Mouse (Mus musculus) adrenal gland, postnatal 25 days (tissue): ENCODE measurements around the gene 2010109A12Rik. TPM values are rescaled to one million over a fixed set of nuclear protein-coding genes. Genes with fewer than 3 reads are reported as not detected.

ENCODE experiments used
- DNase-seq: peaks from one replicate; pipeline ENCODE4 v3.0.0; 2021; ENCODE audit warnings: mixed read lengths
- total RNA-seq: library from RNA; stranded (reverse); gene quantifications from 2 replicates; pipeline ENCODE4 v1.2.3, GENCODE M21; 2021

Gene 2010109A12Rik
- total RNA-seq, 1 experiment from 2014 or later = 0.94 TPM

DNA sequence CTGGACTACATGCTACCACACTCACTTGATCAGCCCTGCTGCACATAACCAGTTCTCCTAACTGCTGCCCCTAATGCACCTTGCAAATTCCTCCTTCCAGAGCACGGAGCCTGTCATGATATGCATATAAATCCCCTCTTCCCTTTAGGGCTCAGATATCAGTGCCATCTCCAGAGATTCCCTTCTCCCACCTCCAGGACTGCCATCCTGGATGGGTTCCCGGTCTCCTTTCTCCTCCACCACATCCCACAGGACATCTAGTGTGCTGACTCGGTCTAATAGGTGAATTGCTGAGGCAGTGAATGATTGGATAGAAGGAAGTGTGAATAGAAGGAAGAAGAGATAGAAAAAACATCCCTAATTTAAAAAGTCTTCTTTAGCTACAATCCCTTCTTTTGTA lies 25.4 kb downstream of the 2010109A12Rik start:
- no peak for DNase-seq

DNA sequence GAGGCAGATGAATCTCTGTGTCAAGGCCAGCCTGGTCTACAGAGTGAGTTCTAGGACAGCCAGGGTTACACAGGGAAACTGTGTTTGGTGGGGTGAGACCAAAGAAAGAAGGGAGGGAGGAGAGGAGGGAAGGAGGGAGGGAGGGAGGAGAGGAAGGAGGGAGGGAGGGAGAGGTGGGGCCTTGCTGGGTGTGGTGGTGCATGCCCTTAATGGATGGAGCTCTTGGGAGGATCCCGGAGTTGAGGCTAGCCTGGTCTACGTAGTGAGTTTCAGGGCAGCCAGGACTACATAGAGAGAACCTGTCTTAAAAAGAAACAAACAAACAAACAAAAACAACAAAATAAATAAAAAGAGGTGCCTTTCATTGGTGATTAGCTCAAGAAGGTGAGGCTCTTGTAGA lies 26.5 kb downstream of the 2010109A12Rik start:
- DNase-seq = no peak

DNA sequence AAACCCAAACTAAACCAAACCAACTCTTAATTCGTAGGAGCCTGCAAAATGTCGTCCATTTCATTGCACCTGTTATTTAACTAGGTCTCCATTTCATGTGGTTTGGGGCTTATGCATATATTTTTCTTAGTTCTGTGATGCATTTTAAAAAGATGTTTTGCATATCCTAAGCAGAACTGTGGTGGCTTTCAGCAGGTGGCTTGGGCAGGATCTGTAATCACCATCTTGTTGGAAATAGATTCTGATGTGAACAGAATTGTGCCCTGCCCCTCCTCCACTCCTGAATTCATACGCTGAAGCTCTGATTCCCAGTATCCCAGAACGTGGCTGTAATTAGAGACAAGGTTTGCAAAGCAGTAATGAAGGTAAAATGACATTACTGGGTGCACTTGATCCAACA lies 27.8 kb downstream of the 2010109A12Rik start:
- DNase-seq = no peak

DNA sequence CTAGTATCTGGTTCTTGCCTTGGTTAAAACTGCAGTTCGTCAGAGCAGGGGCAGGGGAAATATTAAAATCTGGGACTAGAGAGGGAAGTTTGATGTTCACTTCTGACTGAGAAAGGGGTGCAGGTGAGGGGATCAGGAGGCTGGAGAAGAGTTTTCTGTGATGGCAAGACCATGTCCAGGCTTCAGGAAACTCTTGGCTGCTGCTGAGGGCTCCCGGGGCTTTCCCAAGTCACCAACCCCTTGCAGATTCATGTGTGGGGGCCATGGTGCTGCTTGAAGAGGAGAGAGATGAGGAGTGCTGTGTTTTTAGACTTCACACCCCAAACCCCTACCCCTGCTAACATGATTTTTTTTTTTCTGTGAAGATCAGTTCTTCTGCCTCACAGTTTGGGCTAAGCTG lies 28.3 kb downstream of the 2010109A12Rik start:
- no peak for DNase-seq

DNA sequence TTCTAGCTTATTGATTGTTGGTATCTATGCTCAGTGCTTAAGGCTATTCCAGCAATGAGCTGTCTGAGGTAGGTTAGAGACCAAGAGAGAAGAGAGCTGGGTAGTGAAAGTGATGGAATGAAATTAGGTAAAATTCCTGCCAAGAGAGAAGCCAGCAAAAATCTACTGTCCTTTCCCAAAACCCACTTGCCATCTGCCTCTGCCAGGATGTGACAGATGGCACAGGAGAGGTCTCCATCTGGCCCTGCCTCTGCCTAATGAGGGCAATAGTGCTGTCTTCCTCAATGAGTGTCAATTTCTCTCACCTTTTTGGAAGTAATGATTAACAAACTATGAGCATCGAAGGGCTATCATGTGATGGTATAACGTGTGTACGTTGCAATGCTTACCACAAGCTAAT lies 29.6 kb downstream of the 2010109A12Rik start:
- DNase-seq = no peak

DNA sequence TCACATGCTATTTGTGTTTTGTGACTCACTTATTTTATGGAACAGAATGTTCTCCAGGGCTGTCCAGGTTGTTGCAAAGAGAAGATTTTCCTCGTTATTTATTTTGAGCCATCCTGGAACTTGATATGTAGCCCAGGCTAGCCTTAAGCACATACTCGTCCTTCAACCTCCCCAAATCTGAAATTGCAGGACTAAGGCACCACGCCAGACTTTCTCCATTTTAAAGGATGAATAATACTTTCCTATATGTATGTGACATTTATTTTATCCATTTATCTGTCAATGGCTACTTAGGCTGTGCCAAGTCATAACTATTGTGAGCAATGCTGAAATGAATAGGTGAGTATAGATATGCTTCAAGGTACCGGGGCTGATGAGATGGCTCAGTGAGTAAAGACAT lies 30.2 kb downstream of the 2010109A12Rik start:
- no peak for DNase-seq

DNA sequence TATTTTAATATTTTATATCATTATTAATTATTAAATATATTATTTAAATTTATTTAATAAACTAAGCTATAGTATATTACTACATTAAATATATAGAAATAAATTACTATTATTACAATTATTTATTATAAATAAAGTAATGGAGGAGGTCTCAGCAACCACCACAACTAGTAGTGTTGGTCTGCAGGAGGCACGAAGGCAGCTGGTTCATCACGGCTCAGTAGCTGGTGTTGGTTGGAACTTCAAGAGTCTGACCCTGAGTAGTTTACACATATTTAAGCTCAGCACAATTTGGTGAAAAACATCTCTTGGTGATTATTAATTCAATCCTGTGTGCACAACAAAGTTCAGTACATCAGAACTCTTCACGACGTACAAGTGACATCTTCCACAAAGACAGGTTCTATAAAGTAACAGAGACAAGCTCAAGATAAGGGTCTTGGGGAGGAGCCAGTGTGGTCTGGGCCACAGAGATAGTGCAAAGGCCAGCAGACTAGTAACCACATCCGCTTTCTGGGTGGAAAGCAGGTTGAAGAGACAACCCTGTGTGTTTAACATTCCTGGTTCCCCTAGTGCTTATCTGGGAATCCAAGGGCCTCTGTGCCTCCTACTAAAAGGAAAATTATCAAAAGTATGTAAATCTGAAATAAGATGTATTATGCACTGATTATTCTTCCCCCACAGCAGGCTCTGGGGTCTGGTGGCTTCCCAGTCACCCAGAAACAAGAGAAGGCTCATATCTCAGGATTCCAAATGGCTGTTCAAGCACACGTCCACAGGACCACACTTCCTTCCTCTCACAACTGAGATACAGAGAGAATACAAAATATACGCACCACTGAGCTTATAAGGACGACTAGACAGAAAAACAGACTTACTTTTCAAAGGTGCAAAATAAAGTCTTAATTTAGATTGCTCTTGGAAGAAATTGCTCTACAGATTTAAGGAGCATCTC lies 33.5 kb downstream of the 2010109A12Rik start:
- no peak for DNase-seq

DNA sequence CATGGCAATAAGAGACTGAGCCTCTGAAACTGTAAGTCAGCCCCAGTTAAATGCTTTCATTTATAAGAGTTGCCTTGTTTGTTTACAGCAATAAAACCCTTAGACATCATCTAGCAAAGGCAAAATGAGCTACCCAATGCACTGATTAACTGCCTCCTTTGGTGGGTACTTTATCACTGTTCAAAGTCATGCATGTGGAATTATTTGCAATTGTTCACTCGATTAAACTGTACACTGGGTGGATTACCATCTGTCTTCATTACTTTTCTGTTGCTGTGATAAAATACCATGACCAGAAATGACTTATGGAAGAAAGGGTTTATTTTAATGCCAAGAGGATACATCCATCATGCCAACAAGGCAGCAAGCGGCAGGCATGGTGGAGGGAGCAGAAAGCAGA lies 39.0 kb downstream of the 2010109A12Rik start:
- DNase-seq = no peak

DNA sequence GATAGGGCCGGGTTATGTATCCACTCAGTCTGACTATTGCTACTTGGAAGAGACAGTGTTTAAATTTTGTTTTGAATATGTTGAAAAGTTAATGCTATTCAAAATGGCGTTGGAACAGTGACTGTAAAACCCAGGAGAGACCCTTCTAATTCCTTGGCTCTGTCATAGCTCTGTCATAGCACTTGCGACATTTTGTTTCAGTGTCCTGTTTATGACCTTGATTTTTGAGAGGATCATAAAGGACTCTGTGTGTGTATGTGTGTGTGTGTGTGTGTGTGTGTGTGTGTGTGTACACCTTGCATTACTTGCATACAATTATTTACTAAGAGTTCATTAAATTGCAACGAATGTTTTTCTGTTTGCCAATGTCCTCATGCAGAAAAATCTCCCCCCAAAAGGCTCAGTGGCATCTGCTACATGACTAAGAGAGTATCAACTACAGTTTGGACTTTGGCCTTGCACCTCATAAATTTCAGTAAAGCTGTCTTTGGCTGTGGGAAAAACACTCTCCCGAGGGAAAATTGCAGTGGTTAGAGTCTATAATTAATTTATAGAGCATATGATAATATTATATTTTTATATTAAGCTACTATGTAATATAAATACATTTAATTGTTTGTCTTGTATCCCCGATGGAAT lies 43.7 kb downstream of the 2010109A12Rik start:
- no peak for DNase-seq

DNA sequence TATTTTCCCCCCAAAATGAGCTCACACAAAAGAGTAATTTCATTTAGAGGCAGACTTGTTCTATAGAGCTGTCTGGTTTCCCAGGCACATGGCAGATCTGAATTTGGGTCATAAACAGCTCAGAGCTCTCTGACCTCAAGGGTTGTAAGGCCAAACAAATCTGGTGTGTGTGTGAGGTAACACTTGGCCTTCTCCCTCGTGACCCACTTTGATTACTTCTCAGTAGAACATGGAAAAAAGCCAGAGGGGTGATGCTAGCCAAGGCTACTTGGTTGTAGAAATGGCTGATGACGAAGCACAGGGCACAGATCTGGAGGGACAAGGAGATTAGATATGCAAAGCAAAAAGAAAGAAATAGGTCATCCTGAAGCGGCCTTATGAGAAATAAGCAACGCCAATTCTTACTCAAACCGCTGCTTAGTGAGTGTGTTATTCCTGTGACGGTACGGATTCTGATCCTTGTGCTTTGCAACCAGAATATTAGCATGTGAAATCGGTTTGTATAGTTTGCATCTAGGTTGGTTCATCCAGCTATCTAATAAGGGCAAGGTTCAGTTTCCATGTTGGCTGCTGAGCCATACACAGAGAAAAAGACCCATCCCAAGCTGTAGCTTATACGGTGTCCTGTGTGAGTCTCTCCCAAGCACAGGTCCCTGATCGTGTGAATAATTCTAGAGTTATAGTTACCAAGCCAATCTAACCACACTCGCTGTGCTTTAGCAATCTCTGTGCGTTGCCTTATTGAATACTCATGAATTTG lies 44.9 kb downstream of the 2010109A12Rik start:
- peak; percentile 41 for DNase-seq

DNA sequence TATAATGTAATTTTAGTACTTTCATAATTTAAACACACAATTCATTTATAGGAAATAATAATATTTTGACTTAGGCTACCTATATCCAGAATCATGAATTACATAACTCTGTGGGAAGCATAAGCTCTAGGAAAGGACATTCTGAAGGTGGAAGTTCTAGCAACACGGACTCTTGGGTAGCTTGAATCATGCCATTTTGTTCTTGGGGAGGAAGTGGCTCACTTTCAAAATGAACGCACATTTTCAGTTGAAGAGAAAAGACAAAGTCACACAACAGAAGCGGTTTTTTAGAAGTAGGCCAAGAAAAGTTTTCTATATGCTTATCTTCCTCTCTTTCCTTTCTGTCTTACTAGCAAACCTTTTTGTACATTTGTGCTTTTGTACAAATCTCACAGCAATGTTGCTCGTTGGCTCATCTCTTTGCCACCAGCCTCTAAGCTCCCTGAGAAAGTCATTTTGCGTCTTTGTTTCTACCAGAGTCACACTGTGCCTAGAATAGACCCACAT lies 49.5 kb downstream of the 2010109A12Rik start:
- DNase-seq = no peak

DNA sequence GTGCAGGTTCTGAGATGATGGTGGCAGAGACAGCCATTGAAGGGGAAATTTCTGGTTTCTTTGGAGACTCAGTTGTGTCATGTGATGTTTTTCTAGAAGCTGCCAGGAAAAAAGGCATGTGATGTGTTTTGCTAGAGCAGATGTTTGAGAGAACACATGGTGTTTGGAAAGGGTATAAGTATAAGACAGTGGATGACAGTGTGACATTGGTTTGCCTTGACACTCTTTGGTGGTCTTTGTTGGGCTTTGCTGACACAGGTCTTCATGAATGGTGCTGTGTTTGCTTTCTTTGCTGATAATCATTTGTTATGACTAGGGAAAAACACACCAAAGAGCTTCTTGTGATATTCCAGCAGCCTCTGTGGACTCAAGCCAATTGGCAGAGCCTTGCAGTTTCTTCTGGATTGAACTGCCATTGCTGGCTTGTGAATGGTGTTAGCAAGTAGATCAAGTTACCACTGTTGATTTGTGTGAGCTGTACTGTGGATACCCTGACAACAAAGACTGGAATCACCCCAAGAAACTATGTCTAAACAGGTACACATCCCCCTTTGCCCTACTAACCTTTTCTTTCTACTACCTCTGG lies 50.6 kb downstream of the 2010109A12Rik start:
- no peak for DNase-seq

DNA sequence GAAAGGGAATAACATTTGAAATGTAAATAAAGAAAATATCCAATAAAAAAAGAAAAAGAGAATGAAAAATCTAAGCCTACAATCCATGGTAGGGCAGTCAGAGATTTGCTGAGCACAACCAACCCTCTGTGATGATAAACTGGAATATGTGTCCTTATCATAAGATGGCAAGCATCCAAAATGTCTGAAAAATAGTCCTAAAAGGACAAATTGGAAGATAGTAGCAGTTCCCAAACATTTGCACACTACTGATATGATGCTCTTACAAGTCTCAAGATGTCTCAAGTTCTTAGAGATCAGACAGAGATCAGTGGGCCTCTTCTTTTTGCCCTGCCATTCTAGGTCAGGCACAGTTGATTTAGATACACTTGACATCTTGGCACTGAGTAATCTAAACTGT lies 53.0 kb downstream of the 2010109A12Rik start:
- DNase-seq = no peak

DNA sequence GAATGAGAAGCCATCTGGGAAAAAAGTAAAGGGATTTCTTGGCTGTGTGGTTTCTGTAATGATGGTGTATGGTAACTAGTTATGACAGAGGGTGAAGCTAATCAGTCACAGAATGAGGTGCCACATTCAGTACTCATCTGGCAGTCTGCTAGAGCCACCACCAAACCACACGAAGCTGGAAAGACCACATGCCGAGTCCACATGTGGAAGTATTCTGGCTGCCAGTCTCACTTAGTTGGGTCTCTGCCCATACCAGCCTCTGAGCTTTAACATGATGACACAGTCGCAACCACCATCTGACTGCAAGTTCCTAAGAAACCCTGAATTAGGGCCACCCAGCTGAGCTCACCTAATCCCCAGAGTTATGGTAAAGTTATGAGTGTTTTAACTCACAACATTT lies 54.7 kb downstream of the 2010109A12Rik start:
- DNase-seq = no peak

DNA sequence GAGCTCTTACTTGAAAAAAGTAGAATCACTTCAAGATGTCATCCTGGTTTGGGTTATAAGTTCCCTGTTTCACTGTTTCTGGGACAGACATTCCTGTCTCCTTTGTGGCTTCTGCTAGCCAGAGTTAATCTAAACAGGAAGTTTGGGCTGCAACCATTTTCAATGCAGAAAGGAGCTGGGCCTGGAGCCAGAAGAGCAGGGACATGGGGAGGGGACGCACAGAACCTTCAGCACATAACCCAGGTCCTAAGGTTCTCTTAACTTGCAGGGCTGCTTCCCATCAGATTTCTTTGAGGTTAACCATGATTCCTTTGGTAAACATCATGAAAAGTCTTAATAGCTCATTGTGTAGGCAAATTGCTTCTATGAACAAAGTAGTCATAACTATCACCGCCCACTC lies 56.4 kb downstream of the 2010109A12Rik start:
- DNase-seq = no peak

Other genes with a start within 250 kb of the 2010109A12Rik start
- gene Sowahb, start 161.5 kb upstream of the 2010109A12Rik start, total RNA-seq = not detected in 2 replicates
- 39.2 and 39.4 TPM in 2 replicates for gene Sept11, start 113.1 kb upstream of the 2010109A12Rik start, total RNA-seq
- gene Ccni, start within 50 bp of the 2010109A12Rik start, total RNA-seq = 199 and 208 TPM in 2 replicates
- 23.4 and 24.8 TPM in 2 replicates for gene Ccng2, start 60.7 kb downstream of the 2010109A12Rik start, total RNA-seq